Mouse (Mus musculus): ENCODE data around the gene Arhgap1.
A peak's percentile ranks its signal among the peaks of the same experiment; 100 is the strongest.

Gene Arhgap1

GRCm38 (mm10) chr2:91699225-91699624, 49.6 kb downstream of the Arhgap1 start:
- no peak for DNase-seq (ENCODE audit: low read depth)

GRCm38 (mm10) chr2:91701366-91701765, 51.7 kb downstream of the Arhgap1 start:
- DNase-seq (ENCODE audit: low read depth) = no peak

GRCm38 (mm10) chr2:91705736-91706135, 56.1 kb downstream of the Arhgap1 start:
- DNase-seq (ENCODE audit: low read depth) = no peak

GRCm38 (mm10) chr2:91706456-91706855, 56.8 kb downstream of the Arhgap1 start:
- DNase-seq (ENCODE audit: low read depth) = no peak

- no peak for DNase-seq (ENCODE audit: low read depth)
These were observed 58.7 kb downstream of the Arhgap1 start for GRCm38 (mm10) chr2:91708361-91708760.

GRCm38 (mm10) chr2:91710272-91711234, 60.9 kb downstream of the Arhgap1 start, which contains the start of the genes Atg13 and Harbi1:
Gene Atg13, minus strand, starts transcription at chr2:91710576.
Gene Harbi1, plus strand, starts transcription at chr2:91710852.
- peak; percentile 83 for DNase-seq (ENCODE audit: low read depth)

GRCm38 (mm10) chr2:91711256-91711925, 61.7 kb downstream of the Arhgap1 start:
- DNase-seq (ENCODE audit: low read depth) = no peak

- no peak for DNase-seq (ENCODE audit: low read depth)
These were observed 65.3 kb downstream of the Arhgap1 start for GRCm38 (mm10) chr2:91714921-91715320.

GRCm38 (mm10) chr2:91718276-91718675, 68.6 kb downstream of the Arhgap1 start:
- no peak for DNase-seq (ENCODE audit: low read depth)

All from c-Kit-positive CD71-positive TER-119-negative erythroid progenitor cells, embryonic 14.5 days (primary cell).